Mouse (Mus musculus): ENCODE measurements around the gene Ssh1. TPM values are rescaled to one million over a fixed set of nuclear protein-coding genes. Genes with fewer than 3 reads are reported as not detected.

The Ssh1 gene
- total RNA-seq, 1 experiment: 11.8 TPM

DNA sequence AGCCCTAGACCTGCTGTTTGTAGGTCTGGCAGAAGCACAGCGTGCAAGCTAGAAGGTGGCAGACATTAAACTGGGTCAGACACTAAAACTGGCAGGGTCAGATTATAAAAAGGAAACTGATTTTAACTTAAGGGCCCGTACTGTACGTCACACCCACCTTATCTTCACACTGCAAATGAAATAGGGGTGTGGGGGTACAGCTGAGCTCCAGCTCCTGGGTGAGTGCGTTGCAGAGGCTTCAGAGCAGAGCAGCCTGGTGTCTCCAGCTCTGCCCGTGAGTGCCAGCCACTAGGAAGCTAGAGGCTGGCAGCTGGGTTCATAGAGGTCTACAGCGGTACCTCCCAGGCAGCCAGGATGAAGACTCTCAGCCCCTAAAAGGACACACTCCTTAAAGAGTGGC is 91.7 kb downstream of the Ssh1 start:
- DNase-seq (ENCODE audit: low read depth, low spot score): no peak
- no peak overlapping the region for H3K4me3 ChIP-seq (ENCODE audit: insufficient read depth in 1 of 2, low read depth in 1 of 2, low read length in 2 of 2, poor library complexity in 1 of 2, severe bottlenecking in 1 of 2)
- no peak overlapping the region for H3K9ac ChIP-seq (ENCODE audit: insufficient read depth, low read depth, low read length, poor library complexity, severe bottlenecking)
- no peak overlapping the region for H3K27ac ChIP-seq (ENCODE audit: insufficient read depth, low read depth, low read length, poor library complexity, severe bottlenecking)
- H3K36me3 ChIP-seq (ENCODE audit: control insufficient read depth, insufficient read depth, low read length, poor library complexity, severe bottlenecking): no peaks in the 10 kb centered on the region
- H3K4me1 ChIP-seq (ENCODE audit: control insufficient read depth in 2 of 2, insufficient read depth in 2 of 2, low read length in 2 of 2, poor library complexity in 1 of 2): peaks cover 2 to 20% of the 10 kb centered on the region in 2 experiments; a peak in 3 of 4 replicates
- H3K9me3 ChIP-seq (ENCODE audit: control insufficient read depth, insufficient read depth, low read depth, low read length): no peaks in the 10 kb centered on the region
- no peak for TF ChIP-seq ZC3H11A (IDR thresholded peaks at IDR 0.05; ENCODE audit: borderline replicate concordance, low read depth, low read length)
- in situ Hi-C loops (cut with MboI; ENCODE audit: low sequenced_read_pairs in 2 of 2, unreplicated experiment in 2 of 2): no loop called here

GRCm38 (mm10) chr5:113901074-113901571 is 92.6 kb downstream of the Ssh1 start:
- no peak overlapping the region for H3K4me3 ChIP-seq (ENCODE audit: insufficient read depth in 1 of 2, low read depth in 1 of 2, low read length in 2 of 2, poor library complexity in 1 of 2, severe bottlenecking in 1 of 2)
- peak overlapping the region; percentile 25; the same call in 1 of the 2 replicates for H3K27ac ChIP-seq (ENCODE audit: insufficient read depth, low read depth, low read length, poor library complexity, severe bottlenecking)
- no peak overlapping the region for H3K9ac ChIP-seq (ENCODE audit: insufficient read depth, low read depth, low read length, poor library complexity, severe bottlenecking)
- peaks cover 2 to 20% of the 10 kb centered on the region in 2 experiments; a peak in 3 of 4 replicates for H3K4me1 ChIP-seq (ENCODE audit: control insufficient read depth in 2 of 2, insufficient read depth in 2 of 2, low read length in 2 of 2, poor library complexity in 1 of 2)
- TF ChIP-seq ZNF384 (IDR thresholded peaks at IDR 0.05; ENCODE audit: low read depth, low read length) (no peak), HCFC1 (IDR thresholded peaks at IDR 0.05; ENCODE audit: borderline replicate concordance, insufficient read depth, low read length) (no peak), ZC3H11A (IDR thresholded peaks at IDR 0.05; ENCODE audit: borderline replicate concordance, low read depth, low read length) (no peak)
- in situ Hi-C loops (cut with MboI; ENCODE audit: low sequenced_read_pairs in 2 of 2, unreplicated experiment in 2 of 2): no loop called here
- H3K9me3 ChIP-seq (ENCODE audit: control insufficient read depth, insufficient read depth, low read depth, low read length): no peaks in the 10 kb centered on the region
- no peaks in the 10 kb centered on the region for H3K36me3 ChIP-seq (ENCODE audit: control insufficient read depth, insufficient read depth, low read length, poor library complexity, severe bottlenecking)
- no peak for DNase-seq (ENCODE audit: low read depth, low spot score)

DNA sequence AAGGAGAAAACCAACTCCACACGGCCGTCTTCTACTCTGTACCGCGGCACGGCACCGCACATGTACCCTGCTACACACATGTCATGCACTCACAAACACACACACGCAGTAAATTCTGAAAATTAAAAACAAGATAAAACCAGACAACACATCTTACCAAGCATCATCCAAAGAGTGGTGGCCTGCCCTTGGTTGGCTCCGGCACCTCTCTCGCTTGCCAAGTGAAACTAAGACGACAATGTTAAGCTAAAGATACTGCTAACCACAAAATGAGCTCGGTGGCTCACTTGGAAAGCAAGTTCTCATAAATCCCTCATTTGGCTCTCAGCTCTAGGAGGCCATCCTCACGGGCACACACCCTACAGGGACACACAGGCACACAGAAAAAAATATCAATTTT is 94.2 kb downstream of the Ssh1 start:
- Histone ChIP-seq H3K4me3 (ENCODE audit: insufficient read depth in 1 of 2, low read depth in 1 of 2, low read length in 2 of 2, poor library complexity in 1 of 2, severe bottlenecking in 1 of 2) (no peak overlapping the region), H3K27ac (ENCODE audit: insufficient read depth, low read depth, low read length, poor library complexity, severe bottlenecking) (no peak overlapping the region), H3K4me1 (ENCODE audit: control insufficient read depth in 2 of 2, insufficient read depth in 2 of 2, low read length in 2 of 2, poor library complexity in 1 of 2) (peaks cover 2 to 14% of the 10 kb centered on the region in 2 experiments; a peak in 3 of 4 replicates), H3K9me3 (ENCODE audit: control insufficient read depth, insufficient read depth, low read depth, low read length) (no peaks in the 10 kb centered on the region), H3K9ac (ENCODE audit: insufficient read depth, low read depth, low read length, poor library complexity, severe bottlenecking) (no peak overlapping the region), H3K36me3 (ENCODE audit: control insufficient read depth, insufficient read depth, low read length, poor library complexity, severe bottlenecking) (0 out of 2 replicates have a peak, but pooled peaks cover 2% of the 10 kb centered on the region)
- DNase-seq (ENCODE audit: low read depth, low spot score): no peak
- TF ChIP-seq CHD2 (IDR thresholded peaks at IDR 0.05; ENCODE audit: low read depth, low read length) (no peak), MAFK (IDR thresholded peaks at IDR 0.05; ENCODE audit: insufficient read depth, low read depth, low read length) (no peak), ZNF384 (IDR thresholded peaks at IDR 0.05; ENCODE audit: low read depth, low read length) (no peak), ZC3H11A (IDR thresholded peaks at IDR 0.05; ENCODE audit: borderline replicate concordance, low read depth, low read length) (no peak)
- in situ Hi-C loops (cut with MboI; ENCODE audit: low sequenced_read_pairs in 2 of 2, unreplicated experiment in 2 of 2): no loop called here

DNA sequence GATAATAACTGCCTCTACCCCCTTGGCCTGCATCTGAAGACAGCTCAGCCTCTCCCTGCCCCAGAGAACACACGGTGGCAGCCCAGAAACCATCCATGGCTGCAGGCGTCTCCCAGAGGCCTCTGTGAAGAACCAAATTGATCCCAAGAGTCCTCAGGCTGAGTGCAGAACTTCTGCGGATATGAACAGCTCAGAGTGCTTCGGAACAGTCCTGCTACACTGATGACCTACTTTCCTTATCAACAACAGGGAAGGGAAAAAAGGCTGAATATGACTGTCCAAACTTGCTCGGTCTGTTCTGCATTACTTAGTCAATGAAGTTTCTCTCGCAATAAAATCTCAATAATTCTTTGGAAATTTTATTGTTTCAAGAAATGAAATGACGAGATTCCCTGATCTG is 101.7 kb downstream of the Ssh1 start:
- peaks cover 4 to 20% of the 10 kb centered on the region in 2 experiments; a peak in 3 of 4 replicates for H3K4me1 ChIP-seq (ENCODE audit: control insufficient read depth in 2 of 2, insufficient read depth in 2 of 2, low read length in 2 of 2, poor library complexity in 1 of 2)
- no peak overlapping the region for H3K9ac ChIP-seq (ENCODE audit: insufficient read depth, low read depth, low read length, poor library complexity, severe bottlenecking)
- no peak overlapping the region for H3K27ac ChIP-seq (ENCODE audit: insufficient read depth, low read depth, low read length, poor library complexity, severe bottlenecking)
- DNase-seq (ENCODE audit: low read depth, low spot score): no peak
- no peak for TF ChIP-seq HCFC1 (IDR thresholded peaks at IDR 0.05; ENCODE audit: borderline replicate concordance, insufficient read depth, low read length)
- no peak for TF ChIP-seq ZC3H11A (IDR thresholded peaks at IDR 0.05; ENCODE audit: borderline replicate concordance, low read depth, low read length)
- TF ChIP-seq CHD2 (IDR thresholded peaks at IDR 0.05; ENCODE audit: low read depth, low read length): no peak
- TF ChIP-seq ZNF384 (IDR thresholded peaks at IDR 0.05; ENCODE audit: low read depth, low read length): no peak
- TF ChIP-seq MAFK (IDR thresholded peaks at IDR 0.05; ENCODE audit: insufficient read depth, low read depth, low read length): no peak
- H3K9me3 ChIP-seq (ENCODE audit: control insufficient read depth, insufficient read depth, low read depth, low read length): no peaks in the 10 kb centered on the region
- no peak overlapping the region for H3K4me3 ChIP-seq (ENCODE audit: insufficient read depth in 1 of 2, low read depth in 1 of 2, low read length in 2 of 2, poor library complexity in 1 of 2, severe bottlenecking in 1 of 2)
- H3K36me3 ChIP-seq (ENCODE audit: control insufficient read depth, insufficient read depth, low read length, poor library complexity, severe bottlenecking): peaks cover 5% of the 10 kb centered on the region; the same call in 1 of the 2 replicates
- in situ Hi-C loops (cut with MboI; ENCODE audit: low sequenced_read_pairs in 2 of 2, unreplicated experiment in 2 of 2): no loop called here

DNA sequence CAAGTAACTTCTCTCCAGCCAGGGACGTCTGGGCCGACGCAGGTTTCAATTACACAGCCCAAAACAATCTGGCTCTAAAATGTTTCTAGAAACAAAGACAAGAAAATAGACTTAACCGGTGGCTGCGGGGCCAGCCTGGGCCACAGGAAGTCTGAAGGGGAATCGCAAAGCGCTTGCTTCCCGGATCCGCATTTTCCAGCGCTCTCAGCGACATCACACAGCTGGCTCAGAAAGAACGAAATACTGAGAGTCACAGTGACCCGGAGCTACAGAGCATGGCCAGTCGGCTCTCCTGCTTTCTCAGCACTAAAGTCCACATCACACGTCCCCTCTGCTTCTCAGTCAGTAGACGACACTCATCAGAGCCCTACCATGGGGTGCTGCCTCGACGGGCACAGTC is 102.8 kb downstream of the Ssh1 start:
- H3K9me3 ChIP-seq (ENCODE audit: control insufficient read depth, insufficient read depth, low read depth, low read length): no peaks in the 10 kb centered on the region
- peaks cover 4% of the 10 kb centered on the region; the same call in 1 of the 2 replicates for H3K36me3 ChIP-seq (ENCODE audit: control insufficient read depth, insufficient read depth, low read length, poor library complexity, severe bottlenecking)
- H3K27ac ChIP-seq (ENCODE audit: insufficient read depth, low read depth, low read length, poor library complexity, severe bottlenecking): no peak overlapping the region
- H3K9ac ChIP-seq (ENCODE audit: insufficient read depth, low read depth, low read length, poor library complexity, severe bottlenecking): no peak overlapping the region
- TF ChIP-seq MAFK (IDR thresholded peaks at IDR 0.05; ENCODE audit: insufficient read depth, low read depth, low read length) (no peak), ZC3H11A (IDR thresholded peaks at IDR 0.05; ENCODE audit: borderline replicate concordance, low read depth, low read length) (no peak), HCFC1 (IDR thresholded peaks at IDR 0.05; ENCODE audit: borderline replicate concordance, insufficient read depth, low read length) (no peak)
- peaks cover 4 to 23% of the 10 kb centered on the region in 2 experiments; a peak in 3 of 4 replicates for H3K4me1 ChIP-seq (ENCODE audit: control insufficient read depth in 2 of 2, insufficient read depth in 2 of 2, low read length in 2 of 2, poor library complexity in 1 of 2)
- no peak for DNase-seq (ENCODE audit: low read depth, low spot score)
- in situ Hi-C loops (cut with MboI; ENCODE audit: low sequenced_read_pairs in 2 of 2, unreplicated experiment in 2 of 2): no loop called here
- 0 out of 4 replicates have a peak overlapping the region, but pooled peaks of 1 of the 2 experiments have one; percentile 1 for H3K4me3 ChIP-seq (ENCODE audit: insufficient read depth in 1 of 2, low read depth in 1 of 2, low read length in 2 of 2, poor library complexity in 1 of 2, severe bottlenecking in 1 of 2)

Measured in ES-E14 (cell line).